Mouse (Mus musculus): ENCODE measurements around the gene Rbm3.
"Not testable (repeated sequence)": the region's sequence is repeated elsewhere in the genome, so short reads cannot be mapped to it uniquely, and the experiment has no call there.

The Rbm3 gene

GRCm38 (mm10) chrX:8125235-8125634 lies 20.4 kb downstream of the Rbm3 start:
- no peak for DNase-seq

GRCm38 (mm10) chrX:8123821-8124470 lies 21.7 kb downstream of the Rbm3 start:
- DNase-seq = no peak

GRCm38 (mm10) chrX:8117264-8117663 lies 28.4 kb downstream of the Rbm3 start:
- no peak for DNase-seq

- DNase-seq = no peak
These were observed 30.4 kb downstream of the Rbm3 start for GRCm38 (mm10) chrX:8115275-8115674.

GRCm38 (mm10) chrX:8105019-8105418 lies 40.7 kb downstream of the Rbm3 start:
- peak; percentile 2 for DNase-seq

- peak; percentile 30 for DNase-seq
These were observed 43.4 kb downstream of the Rbm3 start for GRCm38 (mm10) chrX:8102213-8102668.

GRCm38 (mm10) chrX:8101017-8101416 lies 44.7 kb downstream of the Rbm3 start:
- peak; percentile 33 for DNase-seq

- peak; percentile 37 for DNase-seq
These were observed 46.2 kb downstream of the Rbm3 start for GRCm38 (mm10) chrX:8099435-8099834.

- DNase-seq = peak; percentile 100
These were observed 48.9 kb downstream of the Rbm3 start for GRCm38 (mm10) chrX:8096787-8097242.

GRCm38 (mm10) chrX:8096068-8096786 lies 49.5 kb downstream of the Rbm3 start:
- DNase-seq = peak; percentile 99

GRCm38 (mm10) chrX:8095546-8095945 lies 50.1 kb downstream of the Rbm3 start:
- peak; percentile 80 for DNase-seq

GRCm38 (mm10) chrX:8090954-8091347 lies 54.7 kb downstream of the Rbm3 start:
- not testable (repeated sequence) for DNase-seq

GRCm38 (mm10) chrX:8090346-8090953 lies 55.2 kb downstream of the Rbm3 start, which contains the start of gene Was:
Gene Was, minus strand, starts transcription at chrX:8090498.
- peak; percentile 96 for DNase-seq

GRCm38 (mm10) chrX:8089746-8090145 lies 55.9 kb downstream of the Rbm3 start:
- DNase-seq = no peak
